Mouse (Mus musculus): ENCODE measurements around the gene Gbp8.
"Not testable (repeated sequence)": the region's sequence is repeated elsewhere in the genome, so short reads cannot be mapped to it uniquely, and the experiment has no call there.

DNA sequence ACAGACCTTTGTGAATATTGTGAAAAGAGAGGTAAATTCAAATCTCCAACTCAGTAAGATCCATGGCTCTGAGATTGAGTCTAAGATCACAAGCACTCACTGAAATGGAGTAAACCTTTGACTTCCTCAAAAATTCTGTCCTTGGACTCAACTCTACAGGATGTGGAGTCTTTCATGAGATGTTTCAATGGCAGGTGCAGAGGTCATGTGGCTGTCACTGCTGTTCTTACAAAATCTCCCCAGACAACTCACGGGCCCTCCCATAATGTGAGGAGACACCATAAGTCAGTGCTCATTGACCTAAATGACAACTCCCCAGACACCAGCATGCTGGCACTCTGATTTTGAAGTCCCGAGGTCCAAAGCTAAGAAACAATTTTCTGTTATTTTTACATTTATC, 74.9 kb downstream of the Gbp8 start:
- TF ChIP-seq CTCF, EP300 (IDR thresholded peaks at IDR 0.05; ENCODE audit: low read depth): not testable (repeated sequence)
